Mouse (Mus musculus): ENCODE results near the gene Arap1.
A peak's percentile ranks its signal among the peaks of the same experiment; 100 is the strongest.

Gene Arap1

GRCm38 (mm10) chr7:101362791-101363191 lies 14.9 kb downstream of the Arap1 start:
- no peak for DNase-seq (ENCODE audit: low read depth)

DNA sequence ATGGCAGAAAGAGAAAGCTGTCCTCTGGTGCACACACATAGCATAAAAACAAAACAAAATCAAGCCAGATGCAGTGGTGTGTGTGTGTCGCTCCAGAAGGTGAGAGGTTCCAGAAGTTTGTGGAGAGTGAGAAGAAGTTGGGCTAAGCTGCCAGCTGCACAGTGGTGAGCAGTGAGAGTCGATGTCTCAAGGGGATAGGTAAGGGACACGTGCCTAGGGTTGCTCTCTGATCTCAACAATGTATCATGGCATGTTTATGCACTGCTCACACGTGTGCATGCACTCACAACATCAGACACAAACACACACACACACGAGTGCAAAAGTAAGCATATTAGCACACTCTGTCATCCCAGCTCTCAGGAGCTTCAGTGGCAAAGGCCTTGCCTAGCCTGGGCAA lies 16.0 kb downstream of the Arap1 start:
- no peak for DNase-seq (ENCODE audit: low read depth)

- DNase-seq (ENCODE audit: low read depth), result peak; percentile 56
Measured at GRCm38 (mm10) chr7:101367901-101368852, 20.3 kb downstream of the Arap1 start.

- no peak for DNase-seq (ENCODE audit: low read depth)
Measured at GRCm38 (mm10) chr7:101369666-101370065, 21.8 kb downstream of the Arap1 start.

DNA sequence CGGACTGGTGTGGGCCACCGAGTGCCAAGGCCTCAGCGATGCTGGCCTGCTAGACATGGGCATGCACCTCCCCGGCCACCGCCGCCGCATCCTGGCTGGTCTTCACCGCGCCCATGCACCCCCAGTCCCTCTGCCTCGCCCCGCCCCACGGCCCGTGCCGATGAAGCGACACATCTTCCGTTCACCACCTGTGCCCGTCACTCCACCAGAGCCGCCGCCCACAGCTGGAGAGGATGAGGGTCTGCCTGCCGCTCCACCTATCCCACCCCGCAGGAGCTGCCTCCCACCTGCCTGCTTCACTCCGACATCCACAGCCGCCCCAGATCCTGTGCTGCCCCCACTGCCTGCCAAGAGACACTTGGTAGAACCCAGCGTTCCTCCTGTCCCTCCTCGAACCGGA lies 25.2 kb downstream of the Arap1 start:
- no peak for DNase-seq (ENCODE audit: low read depth)

GRCm38 (mm10) chr7:101374155-101374554 lies 26.3 kb downstream of the Arap1 start:
- DNase-seq (ENCODE audit: low read depth), result peak; percentile 81

DNA sequence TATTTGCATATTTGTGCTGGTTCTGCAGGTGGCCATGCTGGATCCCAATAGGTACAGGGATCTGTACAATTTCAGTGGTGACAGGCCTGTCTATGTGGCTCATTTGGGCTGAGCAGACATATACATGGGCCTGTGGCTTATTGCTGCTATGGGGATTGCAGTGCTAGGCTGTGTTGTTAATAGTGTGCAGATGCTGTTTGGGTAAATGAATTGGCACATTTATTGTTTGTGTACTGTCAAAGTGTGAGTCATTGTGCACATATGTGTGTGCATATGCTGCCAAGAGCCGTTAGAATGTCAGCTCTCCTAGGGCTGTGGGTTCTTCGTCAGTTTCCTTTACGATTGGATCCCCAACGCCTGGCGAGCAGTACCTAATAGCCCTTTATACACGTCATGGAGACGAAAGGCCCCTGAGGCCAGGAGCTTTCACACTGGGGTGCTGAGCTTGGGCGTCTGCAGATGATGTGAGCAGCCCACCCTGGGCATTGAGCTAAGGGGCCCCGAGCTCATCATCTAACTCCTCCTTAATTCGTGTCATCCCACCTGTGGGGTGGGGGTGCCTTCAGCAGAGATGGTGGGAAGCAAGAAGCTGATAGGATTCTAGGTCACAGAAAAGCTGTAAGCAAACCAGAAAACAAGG lies 29.0 kb downstream of the Arap1 start:
- no peak for DNase-seq (ENCODE audit: low read depth)

DNA sequence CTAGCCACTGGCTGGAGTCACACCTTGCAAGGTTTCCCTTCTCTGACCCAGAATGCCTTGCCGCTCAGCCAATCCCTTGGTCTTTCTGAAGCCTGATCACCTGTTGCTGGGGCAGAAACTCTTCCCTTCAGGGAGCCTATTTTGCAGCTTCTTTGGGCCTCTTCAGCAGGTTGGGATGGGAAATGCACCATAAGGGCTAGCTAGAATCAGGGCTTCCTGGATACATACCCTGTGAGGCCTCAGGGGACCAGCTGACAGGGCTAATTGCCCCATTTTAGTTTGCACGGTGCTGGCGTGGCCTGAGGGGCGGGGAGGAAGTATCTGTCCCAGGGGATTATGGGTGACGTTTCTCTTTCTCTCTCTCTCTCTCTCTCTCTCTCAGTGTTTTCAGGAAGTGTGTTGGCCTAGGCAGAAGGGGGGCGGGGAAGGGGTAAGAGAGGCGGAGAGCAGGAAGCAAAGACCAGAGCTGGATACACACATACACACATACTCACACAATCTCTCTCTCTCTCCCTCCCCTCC lies 29.9 kb downstream of the Arap1 start:
- peak; percentile 94 for DNase-seq (ENCODE audit: low read depth)

DNA sequence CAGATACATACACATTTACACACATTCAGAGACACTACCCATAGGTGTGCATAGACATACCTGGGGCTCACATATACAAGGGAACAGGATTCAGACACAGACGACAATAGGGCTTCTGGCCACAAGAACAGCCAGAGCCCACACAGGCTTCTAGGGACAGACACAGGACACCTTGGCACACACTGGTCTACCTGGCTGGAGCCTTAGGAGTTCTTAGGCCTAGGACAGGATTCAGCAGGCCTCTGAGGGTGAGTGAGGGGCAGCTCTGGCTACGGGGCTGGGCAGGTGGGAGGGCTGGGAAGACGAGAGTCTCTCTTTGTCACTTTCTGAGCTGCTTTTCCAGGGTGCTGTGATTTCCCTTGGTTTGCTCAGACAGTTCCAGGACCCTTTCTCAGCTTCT lies 30.4 kb downstream of the Arap1 start:
- DNase-seq (ENCODE audit: low read depth), result no peak

DNA sequence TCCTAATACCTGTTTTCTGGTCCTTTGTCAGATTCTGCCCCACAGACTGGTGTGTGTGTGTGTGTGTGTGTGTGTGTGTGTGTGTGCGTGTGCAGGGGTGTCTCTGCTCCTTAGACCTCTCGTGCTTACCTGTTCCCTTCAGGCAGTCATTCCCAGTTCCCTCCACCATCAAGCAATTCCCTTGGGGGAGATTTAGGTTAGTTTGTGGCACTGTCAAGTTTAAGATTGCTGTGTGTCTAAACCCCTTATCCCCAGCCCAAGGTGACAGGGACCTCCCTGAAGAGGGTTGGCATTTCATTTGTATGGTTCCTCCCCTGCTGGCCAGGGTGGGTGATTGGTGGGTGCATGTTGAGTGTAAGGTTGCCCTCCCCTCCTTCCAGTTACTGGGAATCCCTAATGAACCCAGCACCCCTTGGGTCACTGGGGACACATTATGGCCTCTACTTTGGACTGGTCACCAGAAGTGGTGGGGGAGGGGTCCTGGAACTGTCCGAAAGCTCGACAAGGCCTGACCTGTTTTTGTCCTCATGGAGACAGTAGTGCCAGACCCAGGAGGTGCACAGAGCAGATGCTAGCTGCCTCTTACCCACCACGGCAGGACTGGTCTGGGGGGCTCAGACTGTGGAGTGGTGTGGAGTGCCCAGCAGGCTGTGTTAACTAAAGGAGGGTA lies 31.1 kb downstream of the Arap1 start:
- DNase-seq (ENCODE audit: low read depth), result no peak

GRCm38 (mm10) chr7:101379732-101380131 lies 31.9 kb downstream of the Arap1 start:
- no peak for DNase-seq (ENCODE audit: low read depth)

- no peak for DNase-seq (ENCODE audit: low read depth)
Measured at GRCm38 (mm10) chr7:101381512-101381911, 33.6 kb downstream of the Arap1 start.

DNA sequence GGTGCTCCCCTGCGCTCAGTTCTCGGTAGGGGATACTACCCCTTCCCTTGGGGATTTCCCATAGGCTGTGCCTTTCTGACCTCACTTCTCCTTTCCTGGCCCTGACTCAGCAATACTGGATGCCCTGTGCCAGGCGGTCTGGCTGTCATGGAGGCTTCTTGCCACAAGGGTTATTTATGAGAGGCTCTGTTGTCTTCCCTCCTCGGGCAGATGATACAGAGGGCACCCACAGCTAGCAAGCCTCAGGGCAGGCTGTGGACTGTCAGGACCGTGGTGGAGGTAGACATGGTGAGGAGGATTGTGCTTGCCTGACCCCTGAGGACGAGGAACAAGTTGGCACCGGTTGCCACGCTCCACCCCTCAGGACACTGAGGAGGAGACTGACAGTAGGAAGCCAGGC lies 34.5 kb downstream of the Arap1 start:
- DNase-seq (ENCODE audit: low read depth), result peak; percentile 36

- DNase-seq (ENCODE audit: low read depth), result no peak
Measured at GRCm38 (mm10) chr7:101383756-101384155, 35.9 kb downstream of the Arap1 start.

DNA sequence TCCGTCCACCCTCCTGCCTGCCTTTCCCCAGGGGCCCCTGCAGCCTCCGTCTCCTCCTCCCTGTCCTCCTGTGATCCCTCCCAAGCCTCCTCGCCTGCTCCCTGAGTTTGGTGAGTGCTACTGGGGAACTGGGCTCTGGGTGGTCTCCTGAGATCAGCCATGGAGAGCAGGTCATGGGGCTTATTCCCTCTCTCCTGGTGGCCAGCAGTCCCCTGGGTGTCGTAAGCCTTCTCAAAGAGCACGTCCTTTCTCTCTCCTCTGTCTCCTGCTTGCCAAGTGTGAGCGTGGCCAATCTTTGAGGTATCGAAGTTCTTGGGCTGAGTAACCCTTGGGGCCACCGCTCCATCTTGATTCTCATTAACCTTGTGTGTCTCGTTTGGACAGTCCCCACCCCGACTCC lies 37.1 kb downstream of the Arap1 start:
- DNase-seq (ENCODE audit: low read depth), result no peak

GRCm38 (mm10) chr7:101385331-101385733 lies 37.5 kb downstream of the Arap1 start:
- no peak for DNase-seq (ENCODE audit: low read depth)

GRCm38 (mm10) chr7:101385866-101386452 lies 38.1 kb downstream of the Arap1 start:
- no peak for DNase-seq (ENCODE audit: low read depth)

GRCm38 (mm10) chr7:101389256-101389655 lies 41.4 kb downstream of the Arap1 start:
- no peak for DNase-seq (ENCODE audit: low read depth)

GRCm38 (mm10) chr7:101391909-101392479 lies 44.1 kb downstream of the Arap1 start:
- no peak for DNase-seq (ENCODE audit: low read depth)

GRCm38 (mm10) chr7:101393015-101393414 lies 45.1 kb downstream of the Arap1 start:
- DNase-seq (ENCODE audit: low read depth), result no peak

DNA sequence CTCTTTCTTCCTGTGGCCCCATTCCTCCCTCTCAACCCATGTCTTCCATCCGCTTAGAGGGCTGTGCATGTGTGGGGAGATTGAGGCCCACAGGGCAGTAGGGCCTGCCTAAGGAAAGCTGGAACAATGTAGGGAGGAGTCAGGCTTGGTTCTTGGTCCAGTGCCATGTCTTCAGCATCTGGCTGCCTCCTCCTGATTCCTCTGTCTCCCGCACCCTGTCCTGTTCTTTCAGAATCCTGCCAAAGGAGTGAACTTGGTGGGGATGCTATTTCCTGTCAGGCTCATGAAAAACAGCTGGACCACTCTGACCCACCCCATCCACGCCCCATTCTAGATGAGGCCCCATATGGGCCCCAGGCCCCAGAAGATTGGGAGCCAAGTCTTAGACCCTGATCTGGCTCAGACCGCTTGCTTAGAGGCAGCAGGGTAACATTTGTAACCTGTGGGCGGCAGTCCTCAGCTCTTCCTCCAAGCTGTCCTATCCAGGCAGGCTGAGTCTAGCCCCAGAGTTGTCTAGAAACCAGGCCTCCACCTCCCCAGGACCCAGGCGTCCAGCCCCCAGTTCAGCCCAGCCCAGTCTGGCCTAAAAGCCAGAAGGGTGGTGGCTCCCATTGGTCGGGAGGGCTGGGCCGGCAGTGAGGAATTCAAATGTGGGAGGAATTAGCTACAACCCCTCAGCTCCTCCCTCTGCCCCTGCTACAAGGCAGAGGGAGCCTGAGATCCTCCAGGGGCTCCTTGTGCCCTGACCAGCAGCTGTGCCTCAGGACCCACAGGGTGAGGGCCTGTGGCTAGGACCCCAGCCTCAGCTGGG lies 46.0 kb downstream of the Arap1 start:
- DNase-seq (ENCODE audit: low read depth), result no peak
